Mouse (Mus musculus) thymus, adult 2 months (tissue): Measurements from ENCODE around the gene Gm47985.

Experiments used
- CTCF ChIP-seq: fragments of 200-500 bp; IDR thresholded peaks from 2 replicates; pipeline ENCODE4 v1.5.1; 2012; ENCODE audit warnings: mild to moderate bottlenecking, control low read depth, low read length, moderate library complexity, borderline replicate concordance; ENCODE audit not compliant: control insufficient read depth, poor library complexity, insufficient read depth; ENCODE audit errors: extremely low read depth
- POLR2A ChIP-seq: fragments of 200-500 bp; IDR thresholded peaks from 2 replicates; pipeline ENCODE4 v1.6.1; 2012; ENCODE audit warnings: mild to moderate bottlenecking, low read length, control low read depth, moderate library complexity; ENCODE audit not compliant: control insufficient read depth, poor library complexity, insufficient read depth; ENCODE audit errors: extremely low read depth

- TF ChIP-seq CTCF, result no peak
- no peak for TF ChIP-seq POLR2A
Measured at GRCm38 (mm10) chr1:151215985-151216384, 33.6 kb downstream of the Gm47985 start.
